In genomic region chr14:12178645-12179044, GRCm38 (mm10) we compare ENCODE assay signal across 22 mouse cellular contexts.
DNase-seq lines count a peak whose midpoint lies in the region; ATAC-seq and TF ChIP-seq lines count a peak whose summit lies in the region.
"Had no signal": no experiment of that assay in that cellular context is flagged by ENCODE, and none has a peak within 500 bp of the region (broad histone marks: within the 10 kb centered on the region; RNA-seq: fewer than 3 reads in every experiment).

No protein-coding gene starts in this region.

- H3K36me3 ChIP-seq in heart, embryonic 13.5 days: no peaks in the 10 kb centered on the region
- no peaks in the 10 kb centered on the region for H3K36me3 ChIP-seq in heart, embryonic 15.5 days
- H3K36me3 ChIP-seq in heart, postnatal 0 days (replicated peaks; ENCODE audit: control insufficient read depth, insufficient read depth, low read length): no peaks in the 10 kb centered on the region
- H3K36me3 ChIP-seq in heart, embryonic 11.5 days (ENCODE audit: control insufficient read depth, insufficient read depth, low read length): no peaks in the 10 kb centered on the region
- H3K36me3 ChIP-seq: embryonic facial prominence, embryonic 13.5 days; embryonic facial prominence, embryonic 15.5 days; forebrain, embryonic 10.5 days; forebrain, embryonic 12.5 days had no signal

- H3K4me3 ChIP-seq in heart, embryonic 13.5 days: no peak overlapping the region
- H3K4me3 ChIP-seq in heart, embryonic 15.5 days: no peak overlapping the region
- no peak overlapping the region for H3K4me3 ChIP-seq in heart, postnatal 0 days (ENCODE audit: low read depth, low read length)
- H3K4me3 ChIP-seq in heart, embryonic 11.5 days (ENCODE audit: low read depth, low read length): no peak overlapping the region
- H3K4me3 ChIP-seq: embryonic facial prominence, embryonic 13.5 days; embryonic facial prominence, embryonic 15.5 days; erythroblast, embryonic 14.5 days; forebrain, embryonic 10.5 days; forebrain, embryonic 12.5 days had no signal

- no peak for ATAC-seq in heart, embryonic 13.5 days (ENCODE audit: extremely low read depth, insufficient number of reproducible peaks, low FRiP score, low TSS enrichment)
- no peak for ATAC-seq in heart, embryonic 15.5 days (replicated peaks; ENCODE audit: insufficient number of reproducible peaks, insufficient read depth, low FRiP score, low read depth)
- peak; percentile 57; the same call in 1 of the 2 replicates for ATAC-seq in heart, postnatal 0 days (ENCODE audit: insufficient read depth, low read depth)
- no peak for ATAC-seq in heart, embryonic 11.5 days (replicated peaks; ENCODE audit: insufficient number of reproducible peaks, low FRiP score, low TSS enrichment)
- ATAC-seq: forebrain, embryonic 14.5 days had no signal

- H3K9me3 ChIP-seq in heart, embryonic 13.5 days: no peaks in the 10 kb centered on the region
- H3K9me3 ChIP-seq in heart, embryonic 15.5 days (replicated peaks): no peaks in the 10 kb centered on the region
- H3K9me3 ChIP-seq in heart, postnatal 0 days (replicated peaks; ENCODE audit: control insufficient read depth, low read length): no peaks in the 10 kb centered on the region
- H3K9me3 ChIP-seq in heart, embryonic 11.5 days (replicated peaks; ENCODE audit: control insufficient read depth, low read length): no peaks in the 10 kb centered on the region
- H3K9me3 ChIP-seq: embryonic facial prominence, embryonic 13.5 days; embryonic facial prominence, embryonic 15.5 days; forebrain, embryonic 10.5 days; forebrain, embryonic 12.5 days had no signal

- H3K27ac ChIP-seq in heart, embryonic 13.5 days (replicated peaks): peak overlapping the region; percentile 30; the same call in 1 of the 2 replicates
- peak overlapping the region; percentile 36 for H3K27ac ChIP-seq in heart, embryonic 15.5 days
- no peak overlapping the region for H3K27ac ChIP-seq in heart, postnatal 0 days (ENCODE audit: low read depth)
- H3K27ac ChIP-seq in heart, embryonic 11.5 days (ENCODE audit: low read depth, low read length): no peak overlapping the region
- H3K27ac ChIP-seq: embryonic facial prominence, embryonic 13.5 days; embryonic facial prominence, embryonic 15.5 days; forebrain, embryonic 12.5 days had no signal

- TF ChIP-seq CTCF in heart, postnatal 0 days (IDR thresholded peaks at IDR 0.05; ENCODE audit: low read depth): no peak

- no peak for TF ChIP-seq EP300 in heart, postnatal 0 days (IDR thresholded peaks at IDR 0.05; ENCODE audit: low read depth)

- no peak overlapping the region for H3K4me2 ChIP-seq in heart, embryonic 13.5 days
- H3K4me2 ChIP-seq in heart, embryonic 15.5 days: no peak overlapping the region
- H3K4me2 ChIP-seq in heart, postnatal 0 days (ENCODE audit: low read depth, low read length): no peak overlapping the region
- H3K4me2 ChIP-seq in heart, embryonic 11.5 days: no peak overlapping the region
- H3K4me2 ChIP-seq: embryonic facial prominence, embryonic 13.5 days; embryonic facial prominence, embryonic 15.5 days; forebrain, embryonic 12.5 days had no signal

- no peak overlapping the region for H3K9ac ChIP-seq in heart, embryonic 13.5 days
- H3K9ac ChIP-seq in heart, embryonic 15.5 days: no peak overlapping the region
- H3K9ac ChIP-seq in heart, postnatal 0 days (replicated peaks; ENCODE audit: low read depth, low read length): no peak overlapping the region
- no peak overlapping the region for H3K9ac ChIP-seq in heart, embryonic 11.5 days (ENCODE audit: low read depth, low read length)
- H3K9ac ChIP-seq: embryonic facial prominence, embryonic 13.5 days; embryonic facial prominence, embryonic 15.5 days; forebrain, embryonic 12.5 days had no signal

- DNase-seq in heart, adult 18-20 months: no peak
- DNase-seq in heart, postnatal 4 days: no peak
- peak; percentile 17 for DNase-seq in heart, postnatal 0 days (ENCODE audit: low spot score)
- DNase-seq: adrenal gland, adult 2 months; adrenal gland, postnatal 10 days; adrenal gland, postnatal 25 days; cerebellum, adult 11 months; cerebellum, adult 18-20 months; cerebellum, adult 8-10 months; cerebellum, adult 9-11 months; cerebellum, postnatal 14 days; cerebellum, postnatal 36 days; embryo, embryonic 11 days had no signal

- H3K4me1 ChIP-seq in heart, embryonic 13.5 days: peaks cover 23% of the 10 kb centered on the region
- H3K4me1 ChIP-seq in heart, embryonic 15.5 days (replicated peaks): peaks cover 10% of the 10 kb centered on the region
- 0 out of 2 replicates have a peak, but pooled peaks cover 5% of the 10 kb centered on the region for H3K4me1 ChIP-seq in heart, postnatal 0 days (ENCODE audit: control insufficient read depth, insufficient read depth)
- H3K4me1 ChIP-seq in heart, embryonic 11.5 days (ENCODE audit: control insufficient read depth, insufficient read depth, low read length): no peaks in the 10 kb centered on the region; the same call in 1 of the 2 replicates
- H3K4me1 ChIP-seq: embryonic facial prominence, embryonic 13.5 days; embryonic facial prominence, embryonic 15.5 days had no signal

- no peaks in the 10 kb centered on the region for H3K27me3 ChIP-seq in heart, embryonic 13.5 days (replicated peaks)
- no peaks in the 10 kb centered on the region for H3K27me3 ChIP-seq in heart, embryonic 15.5 days
- no peaks in the 10 kb centered on the region for H3K27me3 ChIP-seq in heart, postnatal 0 days (ENCODE audit: control insufficient read depth, insufficient read depth, low read length)
- no peaks in the 10 kb centered on the region for H3K27me3 ChIP-seq in heart, embryonic 11.5 days (ENCODE audit: control insufficient read depth, insufficient read depth, low read length)
- H3K27me3 ChIP-seq: embryonic facial prominence, embryonic 13.5 days; embryonic facial prominence, embryonic 15.5 days had no signal

- 52% methylated on average over 1 of the region's 1 CpGs for WGBS in heart, embryonic 13.5 days
- WGBS in heart, embryonic 15.5 days: 51% methylated on average over 1 of the region's 1 CpGs
- WGBS in heart, postnatal 0 days: 55% methylated on average over 1 of the region's 1 CpGs
- 63% methylated on average over 1 of the region's 1 CpGs for WGBS in heart, embryonic 11.5 days (ENCODE audit: insufficient replicate concordance)

Comparison
In these comparisons a context has a peak if more than half of its experiments do, and no peak if none do; other contexts are left out.
1. H3K27ac ChIP-seq: peak in heart, embryonic 13.5 days (single experiment) and heart, embryonic 15.5 days (single experiment); none in heart, postnatal 0 days (single experiment) and heart, embryonic 11.5 days (single experiment).